Mouse (Mus musculus): ENCODE data around the gene Gm20661. TPM values are rescaled to one million over a fixed set of nuclear protein-coding genes. Genes with fewer than 3 reads are reported as not detected.
A peak's percentile ranks its signal among the peaks of the same experiment; 100 is the strongest.

Gm20661 gene
- polyA plus RNA-seq, 1 experiment = not detected

GRCm38 (mm10) chr9:107981684-107982605, 913 bp upstream of the Gm20661 start:
- H3K4me3 ChIP-seq = no peak overlapping the region
- no peak for TF ChIP-seq USF1 (IDR thresholded peaks at IDR 0.05; ENCODE audit: low read depth)
- TF ChIP-seq MYOG (IDR thresholded peaks at IDR 0.05; ENCODE audit: control insufficient read depth in 1 of 3, insufficient read depth in 1 of 3, insufficient read length in 2 of 3, low read depth in 2 of 3) = no peak
- no peak for TF ChIP-seq MYOD1 (IDR thresholded peaks at IDR 0.05; ENCODE audit: control insufficient read depth in 1 of 3, insufficient read length in 2 of 3, low read depth in 2 of 3)
- no peak for TF ChIP-seq TCF12 (IDR thresholded peaks at IDR 0.05; ENCODE audit: insufficient read depth, poor library complexity, severe bottlenecking)
- H3K27me3 ChIP-seq (ENCODE audit: control insufficient read depth, insufficient read depth, insufficient read length) = no peaks in the 10 kb centered on the region
- no peaks in the 10 kb centered on the region for H3K79me2 ChIP-seq (ENCODE audit: control insufficient read depth, insufficient read depth)
- no peak overlapping the region for H3ac ChIP-seq (ENCODE audit: control insufficient read depth, insufficient read length)
- H3K4me2 ChIP-seq (ENCODE audit: low read depth) = no peak overlapping the region
- H3K36me3 ChIP-seq (ENCODE audit: control insufficient read depth, insufficient read depth) = no peaks in the 10 kb centered on the region

GRCm38 (mm10) chr9:107983421-107983890, 598 bp downstream of the Gm20661 start:
- Histone ChIP-seq H3K27me3 (ENCODE audit: control insufficient read depth, insufficient read depth, insufficient read length) (no peaks in the 10 kb centered on the region), H3ac (ENCODE audit: control insufficient read depth, insufficient read length) (no peak overlapping the region), H3K79me2 (ENCODE audit: control insufficient read depth, insufficient read depth) (no peaks in the 10 kb centered on the region), H3K4me2 (ENCODE audit: low read depth) (no peak overlapping the region), H3K4me3 (no peak overlapping the region), H3K36me3 (ENCODE audit: control insufficient read depth, insufficient read depth) (no peaks in the 10 kb centered on the region)
- TF ChIP-seq MAX (IDR thresholded peaks at IDR 0.05; ENCODE audit: low read depth) = no peak
- TF ChIP-seq CEBPB (IDR thresholded peaks at IDR 0.05; ENCODE audit: insufficient read depth, poor library complexity, severe bottlenecking) = no peak
- TF ChIP-seq POLR2AphosphoS2 (IDR thresholded peaks at IDR 0.05; ENCODE audit: insufficient read length, low read depth) = no peak
- TF ChIP-seq MYOD1 (IDR thresholded peaks at IDR 0.05; ENCODE audit: control insufficient read depth in 1 of 3, insufficient read length in 2 of 3, low read depth in 2 of 3) = no peak
- no peak for TF ChIP-seq E2F4 (IDR thresholded peaks at IDR 0.05; ENCODE audit: insufficient read depth)
- no peak for TF ChIP-seq USF1 (IDR thresholded peaks at IDR 0.05; ENCODE audit: low read depth)
- TF ChIP-seq SRF (IDR thresholded peaks at IDR 0.05; ENCODE audit: control insufficient read depth, insufficient read length, low read depth) = no peak
- no peak for TF ChIP-seq REST (IDR thresholded peaks at IDR 0.05; ENCODE audit: insufficient read depth, insufficient read length)
- TF ChIP-seq TCF12 (IDR thresholded peaks at IDR 0.05; ENCODE audit: insufficient read depth, poor library complexity, severe bottlenecking) = no peak
- no peak for TF ChIP-seq POLR2A (IDR thresholded peaks at IDR 0.05; ENCODE audit: insufficient read length, low read depth)
- no peak for TF ChIP-seq TCF3 (IDR thresholded peaks at IDR 0.05; ENCODE audit: insufficient read length, low read depth)
- TF ChIP-seq MYOG (IDR thresholded peaks at IDR 0.05; ENCODE audit: control insufficient read depth in 1 of 3, insufficient read depth in 1 of 3, insufficient read length in 2 of 3, low read depth in 2 of 3) = no peak

GRCm38 (mm10) chr9:107984052-107984753, 1.3 kb downstream of the Gm20661 start:
- no peaks in the 10 kb centered on the region for H3K36me3 ChIP-seq (ENCODE audit: control insufficient read depth, insufficient read depth)
- no peak overlapping the region for H3K4me3 ChIP-seq
- no peaks in the 10 kb centered on the region for H3K27me3 ChIP-seq (ENCODE audit: control insufficient read depth, insufficient read depth, insufficient read length)
- no peak overlapping the region for H3ac ChIP-seq (ENCODE audit: control insufficient read depth, insufficient read length)
- no peak overlapping the region for H3K4me2 ChIP-seq (ENCODE audit: low read depth)
- no peak for TF ChIP-seq MAX (IDR thresholded peaks at IDR 0.05; ENCODE audit: low read depth)
- H3K79me2 ChIP-seq (ENCODE audit: control insufficient read depth, insufficient read depth) = no peaks in the 10 kb centered on the region

GRCm38 (mm10) chr9:107984754-107985055, 1.8 kb downstream of the Gm20661 start:
- Histone ChIP-seq H3K4me3 (peak overlapping the region; percentile 26), H3K79me2 (ENCODE audit: control insufficient read depth, insufficient read depth) (no peaks in the 10 kb centered on the region), H3ac (ENCODE audit: control insufficient read depth, insufficient read length) (no peak overlapping the region), H3K27me3 (ENCODE audit: control insufficient read depth, insufficient read depth, insufficient read length) (no peaks in the 10 kb centered on the region), H3K4me2 (ENCODE audit: low read depth) (peak overlapping the region; percentile 83), H3K36me3 (ENCODE audit: control insufficient read depth, insufficient read depth) (no peaks in the 10 kb centered on the region)
- TF ChIP-seq CEBPB (IDR thresholded peaks at IDR 0.05; ENCODE audit: insufficient read depth, poor library complexity, severe bottlenecking) = no peak
- TF ChIP-seq USF1 (IDR thresholded peaks at IDR 0.05; ENCODE audit: low read depth) = no peak
- TF ChIP-seq REST (IDR thresholded peaks at IDR 0.05; ENCODE audit: insufficient read depth, insufficient read length) = no peak
- TF ChIP-seq TCF12 (IDR thresholded peaks at IDR 0.05; ENCODE audit: insufficient read depth, poor library complexity, severe bottlenecking) = no peak
- TF ChIP-seq SRF (IDR thresholded peaks at IDR 0.05; ENCODE audit: control insufficient read depth, insufficient read length, low read depth) = no peak
- TF ChIP-seq POLR2AphosphoS2 (IDR thresholded peaks at IDR 0.05; ENCODE audit: insufficient read length, low read depth) = no peak
- no peak for TF ChIP-seq MAX (IDR thresholded peaks at IDR 0.05; ENCODE audit: low read depth)
- no peak for TF ChIP-seq TCF3 (IDR thresholded peaks at IDR 0.05; ENCODE audit: insufficient read length, low read depth)
- TF ChIP-seq MYOG (IDR thresholded peaks at IDR 0.05; ENCODE audit: control insufficient read depth in 1 of 3, insufficient read depth in 1 of 3, insufficient read length in 2 of 3, low read depth in 2 of 3) = no peak
- TF ChIP-seq E2F4 (IDR thresholded peaks at IDR 0.05; ENCODE audit: insufficient read depth) = no peak
- no peak for TF ChIP-seq POLR2A (IDR thresholded peaks at IDR 0.05; ENCODE audit: insufficient read length, low read depth)
- TF ChIP-seq MYOD1 (IDR thresholded peaks at IDR 0.05; ENCODE audit: control insufficient read depth in 1 of 3, insufficient read length in 2 of 3, low read depth in 2 of 3) = no peak

Measured in myocyte (in vitro differentiated cells).